Mouse (Mus musculus) midbrain, embryonic 16.5 days (tissue): Measurements from ENCODE around the gene Agpat3. TPM values are rescaled to one million over a fixed set of nuclear protein-coding genes. Genes with fewer than 3 reads are reported as not detected.
A peak's percentile ranks its signal among the peaks of the same experiment; 100 is the strongest.

Source experiments
- ATAC-seq: fragments of 200-750 bp; cut with Nextera tagmentation; 2 replicates; pipeline ENCODE4 v1.8.0; 2017; ENCODE audit warnings: moderate TSS enrichment
- H3K27ac ChIP-seq: fragments of 300-500 bp; sonication (generic); 2 replicates; pipeline ENCODE4 v1.5.1; 2014; ENCODE audit warnings: mild to moderate bottlenecking, low read length, mixed read lengths
- H3K27me3 ChIP-seq: fragments of 300-500 bp; sonication (generic); 2 replicates; pipeline ENCODE4 v1.6.1; 2014; ENCODE audit warnings: low read depth, low read length, mixed read lengths; ENCODE audit not compliant: control insufficient read depth, insufficient read depth
- H3K36me3 ChIP-seq: fragments of 300-500 bp; sonication (generic); 2 replicates; pipeline ENCODE4 v1.6.1; 2014; ENCODE audit warnings: mild to moderate bottlenecking, low read length, moderate library complexity, mixed read lengths; ENCODE audit not compliant: control insufficient read depth, insufficient read depth
- H3K4me1 ChIP-seq: fragments of 300-500 bp; sonication (generic); 2 replicates; pipeline ENCODE4 v1.6.1; 2014; ENCODE audit warnings: mild to moderate bottlenecking, low read length, mixed read lengths; ENCODE audit not compliant: control insufficient read depth, insufficient read depth
- H3K4me2 ChIP-seq: fragments of 300-500 bp; sonication (generic); 2 replicates; pipeline ENCODE4 v1.6.1; 2014; ENCODE audit warnings: mild to moderate bottlenecking, low read length, mixed read lengths
- H3K4me3 ChIP-seq: fragments of 300-500 bp; sonication (generic); 2 replicates; pipeline ENCODE4 v1.5.1; 2014; ENCODE audit warnings: low read depth, mild to moderate bottlenecking, low read length, moderate library complexity, mixed read lengths
- H3K9ac ChIP-seq: fragments of 300-500 bp; sonication (generic); 2 replicates; pipeline ENCODE4 v1.6.1; 2014; ENCODE audit warnings: low read depth, low read length, mixed read lengths
- H3K9me3 ChIP-seq: fragments of 300-500 bp; sonication (generic); replicated peaks from 2 replicates; pipeline ENCODE4 v1.6.1; 2014; ENCODE audit warnings: mild to moderate bottlenecking, low read length, mixed read lengths; ENCODE audit not compliant: control insufficient read depth, poor library complexity, severe bottlenecking
- WGBS: fragments of 180-500 bp; shearing (Covaris S2); extraction: QIAGEN DNeasy Blood & Tissue Kit; methylation state at CpG from one replicate; pipeline ENCODE4 v1.1.7; 2014; 5-methylcytosine and 5-hydroxymethylcytosine counted together
- polyA plus RNA-seq: library from polyadenylated mRNA; unstranded; fragments of >200 nt; fragmentation: Nextera tagmentation; extraction: Ambion mirVana; gene quantifications from 2 replicates; pipeline ENCODE4 v1.2.1, GENCODE M21; 2015

The Agpat3 gene
- polyA plus RNA-seq, 1 experiment from 2014 or later: 66.3 TPM

GRCm38 (mm10) chr10:78255646-78256059, 96.6 kb downstream of the Agpat3 start:
- Histone ChIP-seq H3K4me3 (no peak overlapping the region), H3K27ac (no peak overlapping the region), H3K4me1 (no peaks in the 10 kb centered on the region), H3K4me2 (no peak overlapping the region), H3K27me3 (no peaks in the 10 kb centered on the region), H3K9me3 (no peaks in the 10 kb centered on the region; the same call in 1 of the 2 replicates), H3K9ac (no peak overlapping the region), H3K36me3 (no peaks in the 10 kb centered on the region)
- no peak for ATAC-seq
- WGBS: 77% methylated on average over 4 of the region's 4 CpGs

- Histone ChIP-seq H3K4me1 (peaks cover 15% of the 10 kb centered on the region), H3K9ac (no peak overlapping the region), H3K9me3 (no peaks in the 10 kb centered on the region; the same call in 1 of the 2 replicates), H3K36me3 (no peaks in the 10 kb centered on the region), H3K4me3 (no peak overlapping the region), H3K4me2 (no peak overlapping the region), H3K27ac (no peak overlapping the region), H3K27me3 (no peaks in the 10 kb centered on the region)
- no peak for ATAC-seq
- 87% methylated on average over 3 of the region's 3 CpGs for WGBS
Measured at GRCm38 (mm10) chr10:78247206-78247605, 105.1 kb downstream of the Agpat3 start.

- no peaks in the 10 kb centered on the region for H3K36me3 ChIP-seq
- H3K4me2 ChIP-seq: no peak overlapping the region
- 87% methylated on average over 4 of the region's 4 CpGs for WGBS
- H3K9ac ChIP-seq: no peak overlapping the region
- no peaks in the 10 kb centered on the region for H3K27me3 ChIP-seq
- ATAC-seq: no peak
- no peak overlapping the region for H3K27ac ChIP-seq
- H3K4me3 ChIP-seq: no peak overlapping the region
- H3K9me3 ChIP-seq: no peaks in the 10 kb centered on the region; the same call in 1 of the 2 replicates
- peaks cover 15% of the 10 kb centered on the region for H3K4me1 ChIP-seq
Measured at GRCm38 (mm10) chr10:78246725-78247124, 105.6 kb downstream of the Agpat3 start.

GRCm38 (mm10) chr10:78245225-78245547, 107.1 kb downstream of the Agpat3 start:
- Histone ChIP-seq H3K4me2 (peak overlapping the region; percentile 77), H3K4me1 (peaks cover 15% of the 10 kb centered on the region), H3K36me3 (no peaks in the 10 kb centered on the region), H3K4me3 (peak overlapping the region; percentile 85), H3K9me3 (no peaks in the 10 kb centered on the region), H3K27me3 (no peaks in the 10 kb centered on the region), H3K27ac (peak overlapping the region; percentile 89), H3K9ac (peak overlapping the region; percentile 86)
- peak; percentile 66 for ATAC-seq
- WGBS: 9% methylated on average over 7 of the region's 7 CpGs

- no peaks in the 10 kb centered on the region for H3K36me3 ChIP-seq
- peak within 1 kb of the TSS; percentile 77 for H3K4me2 ChIP-seq
- H3K9me3 ChIP-seq: no peaks in the 10 kb centered on the region
- H3K4me1 ChIP-seq: peaks cover 15% of the 10 kb centered on the region
- ATAC-seq: peak; percentile 96
- H3K27me3 ChIP-seq: no peaks in the 10 kb centered on the region
- peak within 1 kb of the TSS; percentile 89 for H3K27ac ChIP-seq
- 0% methylated on average over 62 of the region's 74 CpGs for WGBS
- H3K4me3 ChIP-seq: peak within 1 kb of the TSS; percentile 85
- H3K9ac ChIP-seq: peak within 1 kb of the TSS; percentile 86
Measured at GRCm38 (mm10) chr10:78244438-78245224, 107.7 kb downstream of the Agpat3 start, which contains the start of gene Trappc10. Gene Trappc10, minus strand, starts transcription at chr10:78244641.

- Histone ChIP-seq H3K36me3 (no peaks in the 10 kb centered on the region), H3K9ac (peak overlapping the region; percentile 86), H3K4me2 (peak overlapping the region; percentile 77), H3K27ac (peak overlapping the region; percentile 89), H3K27me3 (no peaks in the 10 kb centered on the region), H3K4me3 (peak overlapping the region; percentile 85), H3K9me3 (no peaks in the 10 kb centered on the region), H3K4me1 (peaks cover 15% of the 10 kb centered on the region)
- WGBS: under 1% methylated on average over 26 of the region's 33 CpGs
- ATAC-seq: peak; percentile 74
Measured at GRCm38 (mm10) chr10:78244058-78244437, 108.2 kb downstream of the Agpat3 start.

GRCm38 (mm10) chr10:78238926-78239325, 113.4 kb downstream of the Agpat3 start:
- Histone ChIP-seq H3K4me1 (peaks cover 14% of the 10 kb centered on the region), H3K4me3 (no peak overlapping the region), H3K27ac (no peak overlapping the region), H3K9ac (no peak overlapping the region), H3K27me3 (no peaks in the 10 kb centered on the region), H3K36me3 (0 out of 2 replicates have a peak, but pooled peaks cover 5% of the 10 kb centered on the region), H3K4me2 (no peak overlapping the region), H3K9me3 (no peaks in the 10 kb centered on the region)
- WGBS: 83% methylated on average over 6 of the region's 6 CpGs
- ATAC-seq: no peak

- Histone ChIP-seq H3K4me2 (no peak overlapping the region), H3K27ac (no peak overlapping the region), H3K9ac (no peak overlapping the region), H3K9me3 (no peaks in the 10 kb centered on the region), H3K36me3 (0 out of 2 replicates have a peak, but pooled peaks cover 5% of the 10 kb centered on the region), H3K27me3 (no peaks in the 10 kb centered on the region), H3K4me1 (peaks cover 9% of the 10 kb centered on the region), H3K4me3 (no peak overlapping the region)
- no peak for ATAC-seq
- WGBS: 95% methylated on average over 5 of the region's 5 CpGs
Measured at GRCm38 (mm10) chr10:78238297-78238696, 114.0 kb downstream of the Agpat3 start.

- Histone ChIP-seq H3K27me3 (no peaks in the 10 kb centered on the region), H3K4me2 (no peak overlapping the region), H3K27ac (no peak overlapping the region), H3K4me3 (no peak overlapping the region), H3K9ac (no peak overlapping the region), H3K9me3 (no peaks in the 10 kb centered on the region), H3K36me3 (0 out of 2 replicates have a peak, but pooled peaks cover 5% of the 10 kb centered on the region), H3K4me1 (peaks cover 4% of the 10 kb centered on the region)
- WGBS: 93% methylated on average over 6 of the region's 6 CpGs
- no peak for ATAC-seq
Measured at GRCm38 (mm10) chr10:78237809-78238208, 114.5 kb downstream of the Agpat3 start.
